Mouse (Mus musculus): ENCODE measurements around the gene Tenm4. TPM values are rescaled to one million over a fixed set of nuclear protein-coding genes. Genes with fewer than 3 reads are reported as not detected.
A peak's percentile ranks its signal among the peaks of the same experiment; 100 is the strongest.

Gene Tenm4
- polyA plus RNA-seq, 1 experiment from 2014 or later = 49.9 TPM

DNA sequence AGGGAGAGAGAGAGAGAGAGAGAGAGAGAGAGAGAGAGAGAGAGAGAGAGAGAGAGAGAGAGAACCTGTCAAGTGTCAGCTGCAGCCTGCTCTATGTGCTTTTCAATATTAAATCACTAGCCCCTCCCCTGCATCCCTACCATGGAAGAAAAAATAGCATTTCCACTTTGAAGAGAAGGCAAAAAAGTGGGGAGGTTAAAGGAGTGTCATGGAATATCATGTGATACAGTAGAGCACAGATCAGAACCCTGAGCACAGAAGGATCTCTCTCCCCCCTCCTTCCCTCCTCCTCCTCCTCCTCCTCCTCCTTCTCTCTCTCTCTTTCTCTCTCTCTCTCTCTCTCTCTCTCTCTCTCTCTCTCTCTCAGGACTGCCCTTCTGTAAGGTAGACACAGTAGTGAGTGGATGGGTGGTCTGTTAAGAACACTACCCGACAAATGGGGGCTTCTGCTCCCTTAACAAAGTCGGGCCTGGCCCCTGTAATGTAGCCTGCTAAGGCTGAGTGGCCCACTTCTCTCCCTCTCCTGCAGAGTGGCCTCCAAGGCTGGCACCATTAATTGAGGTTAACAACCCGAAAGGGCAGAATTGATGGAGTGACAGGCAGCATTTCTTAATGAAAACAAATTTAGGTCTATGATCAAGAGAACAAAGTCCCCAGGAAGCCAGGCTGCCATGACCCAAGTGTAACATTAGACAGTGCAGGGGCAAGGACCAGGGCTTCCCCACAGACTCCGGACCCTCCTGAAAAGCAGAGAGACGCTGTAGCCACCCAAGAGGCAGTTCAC lies 361.1 kb downstream of the Tenm4 start:
- Histone ChIP-seq H3K36me3 (no peaks in the 10 kb centered on the region), H3K4me1 (peaks cover 27% of the 10 kb centered on the region), H3K9ac (no peak overlapping the region), H3K9me3 (no peaks in the 10 kb centered on the region; the same call in 1 of the 2 replicates), H3K27me3 (0 out of 2 replicates have a peak, but pooled peaks cover 8% of the 10 kb centered on the region), H3K4me2 (replicated peaks) (no peak overlapping the region), H3K4me3 (no peak overlapping the region), H3K27ac (no peak overlapping the region)
- WGBS = 8% methylated on average over 5 of the region's 5 CpGs
- ATAC-seq (ENCODE audit: low FRiP score, low read depth) = no peak; the same call in 1 of the 2 replicates

DNA sequence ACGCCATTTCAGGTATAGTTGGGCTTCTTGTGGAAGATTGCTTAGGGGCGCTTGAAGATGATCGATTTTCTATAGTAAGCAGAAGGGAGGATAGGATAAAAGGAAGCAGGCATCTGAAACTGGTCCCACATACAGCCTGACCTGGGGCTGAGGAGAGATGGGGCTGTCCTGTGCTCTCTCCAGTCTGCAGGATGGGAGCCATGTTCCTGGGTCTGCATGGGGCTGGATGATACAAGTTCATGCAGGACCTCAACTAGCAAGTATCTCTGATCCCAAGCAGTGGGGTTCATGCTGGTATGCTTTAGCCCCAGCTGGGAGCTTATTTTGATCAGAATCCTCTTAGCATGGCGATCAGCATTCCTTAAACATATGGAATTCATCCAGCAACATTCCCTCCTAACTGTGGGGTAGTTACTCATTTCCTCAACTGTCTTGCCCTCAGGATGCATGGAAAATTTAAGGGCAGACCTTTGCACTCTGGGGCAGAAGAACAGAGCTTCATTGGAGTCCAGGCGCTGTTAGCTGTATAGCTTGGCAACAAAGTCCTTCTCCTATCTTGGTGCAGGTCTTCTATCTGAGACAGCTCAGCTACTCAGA lies 361.9 kb downstream of the Tenm4 start:
- no peak overlapping the region for H3K4me2 ChIP-seq (replicated peaks)
- H3K27me3 ChIP-seq = 0 out of 2 replicates have a peak, but pooled peaks cover 8% of the 10 kb centered on the region
- WGBS = 43% methylated on average over 5 of the region's 5 CpGs
- H3K36me3 ChIP-seq = no peaks in the 10 kb centered on the region
- peaks cover 31% of the 10 kb centered on the region for H3K4me1 ChIP-seq
- no peak overlapping the region for H3K4me3 ChIP-seq
- H3K9me3 ChIP-seq = no peaks in the 10 kb centered on the region; the same call in 1 of the 2 replicates
- no peak overlapping the region for H3K9ac ChIP-seq
- no peak for ATAC-seq (ENCODE audit: low FRiP score, low read depth)
- no peak overlapping the region for H3K27ac ChIP-seq

DNA sequence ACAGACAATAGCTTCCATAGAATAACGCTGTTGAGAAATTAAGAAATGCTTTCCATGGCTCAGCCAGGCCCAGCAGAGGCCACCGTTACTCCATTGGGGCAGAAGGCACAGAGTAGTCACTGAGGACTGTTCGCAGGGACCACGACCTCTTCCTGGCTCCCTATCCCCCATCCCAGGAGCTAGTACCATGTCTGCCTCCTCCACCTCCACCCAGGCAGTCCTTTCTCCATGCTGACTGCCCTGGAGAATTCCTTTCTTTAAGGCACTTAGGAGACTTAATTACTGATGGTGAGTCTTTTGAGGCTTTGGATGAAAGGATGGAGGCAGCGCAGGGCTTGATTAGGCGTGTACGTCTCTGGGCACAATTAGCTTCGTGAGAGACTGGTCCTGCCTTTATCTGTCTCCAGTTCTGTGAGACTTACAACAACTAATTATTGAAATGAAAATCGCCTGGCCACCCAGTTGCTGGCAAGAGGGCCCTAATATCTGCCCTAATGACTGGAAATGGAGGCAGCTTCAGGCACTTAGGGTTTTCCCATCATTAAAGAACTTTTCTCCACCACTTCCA lies 365.4 kb downstream of the Tenm4 start:
- H3K36me3 ChIP-seq = no peaks in the 10 kb centered on the region

DNA sequence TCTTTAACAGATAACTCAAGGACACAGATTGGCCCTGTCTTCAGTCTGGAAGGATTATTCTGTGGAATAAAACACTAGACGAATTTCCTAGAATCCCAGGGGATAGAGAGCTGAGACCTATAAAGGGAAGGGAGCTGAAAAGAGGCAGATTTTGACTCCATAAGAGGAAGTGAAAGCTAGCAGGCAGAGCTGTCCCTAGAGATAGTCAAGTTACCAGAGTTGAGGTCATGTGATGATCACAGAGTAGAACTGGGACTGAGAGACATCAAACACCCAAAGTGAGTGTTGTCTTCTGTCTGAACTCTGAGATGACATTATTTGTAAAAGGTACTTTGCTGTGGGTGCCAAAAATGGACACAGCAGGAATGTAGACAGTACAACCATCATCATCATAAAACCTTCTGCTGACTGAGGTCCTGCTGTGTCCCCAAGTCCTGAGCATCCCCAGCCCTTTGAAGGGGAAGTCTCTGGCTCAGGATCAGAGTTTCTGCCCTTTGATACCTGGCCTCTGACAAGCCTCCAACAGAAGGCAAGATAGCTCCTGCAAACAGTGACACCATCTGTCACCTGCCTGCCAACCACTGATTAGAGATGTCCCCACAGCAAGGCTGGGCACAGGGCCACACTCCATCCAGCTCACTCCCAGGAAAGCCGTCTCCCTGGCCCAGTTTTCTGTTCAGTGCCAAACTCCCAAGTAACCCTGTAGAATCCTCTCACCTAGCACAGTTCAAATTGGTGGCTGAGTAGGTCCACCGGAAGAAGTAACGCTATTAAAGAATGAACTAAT lies 368.4 kb downstream of the Tenm4 start:
- H3K4me3 ChIP-seq = no peak overlapping the region
- H3K27me3 ChIP-seq = no peaks in the 10 kb centered on the region
- H3K9me3 ChIP-seq = no peaks in the 10 kb centered on the region
- no peak overlapping the region for H3K9ac ChIP-seq
- H3K4me2 ChIP-seq (replicated peaks) = no peak overlapping the region
- peaks cover 43% of the 10 kb centered on the region for H3K4me1 ChIP-seq
- no peaks in the 10 kb centered on the region for H3K36me3 ChIP-seq
- 72% methylated on average over 4 of the region's 4 CpGs for WGBS
- H3K27ac ChIP-seq = no peak overlapping the region
- no peak for ATAC-seq (ENCODE audit: low FRiP score, low read depth)

More for the DNA sequence above, 365.4 kb downstream of the Tenm4 start:
- H3K4me1 ChIP-seq = peaks cover 50% of the 10 kb centered on the region
- no peak overlapping the region for H3K9ac ChIP-seq
- no peaks in the 10 kb centered on the region for H3K27me3 ChIP-seq
- 45% methylated on average over 9 of the region's 9 CpGs for WGBS
- no peak for ATAC-seq (ENCODE audit: low FRiP score, low read depth)
- H3K4me2 ChIP-seq (replicated peaks) = no peak overlapping the region
- H3K9me3 ChIP-seq = no peaks in the 10 kb centered on the region
- H3K4me3 ChIP-seq = no peak overlapping the region
- H3K27ac ChIP-seq = no peak overlapping the region

DNA sequence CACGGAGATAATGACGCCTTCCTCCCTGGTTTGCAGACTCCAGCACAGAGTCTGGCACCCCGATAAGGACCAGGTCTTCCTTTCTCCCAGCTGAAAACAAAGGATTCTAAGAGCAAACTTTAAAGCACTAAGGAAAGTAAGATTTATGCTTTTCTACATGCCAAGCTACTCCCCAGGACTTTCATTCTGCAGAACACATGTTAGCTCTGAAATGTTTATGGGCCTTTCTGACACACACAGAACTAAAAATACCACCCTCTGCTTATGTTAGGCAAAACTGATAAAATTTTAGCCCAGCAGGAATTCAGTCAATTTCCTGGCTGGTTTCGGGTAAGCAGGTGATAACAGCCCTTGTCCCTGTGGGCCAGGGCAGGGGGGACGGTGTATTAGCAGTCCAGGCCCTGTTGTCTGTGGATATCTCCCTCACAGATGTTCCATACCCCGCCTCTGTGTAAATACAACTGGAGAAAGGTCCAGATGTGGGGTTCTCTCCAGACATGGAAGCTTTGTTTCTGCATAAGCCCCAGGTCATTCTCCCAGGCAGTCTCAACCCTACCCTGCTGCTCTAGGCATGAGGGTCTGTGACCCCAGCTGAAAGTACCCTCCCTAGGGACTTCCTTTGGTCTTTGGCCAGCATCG lies 369.5 kb downstream of the Tenm4 start:
- H3K4me1 ChIP-seq = peaks cover 43% of the 10 kb centered on the region
- no peaks in the 10 kb centered on the region for H3K36me3 ChIP-seq
- WGBS = 29% methylated on average over 7 of the region's 7 CpGs
- H3K4me2 ChIP-seq (replicated peaks) = no peak overlapping the region
- H3K27me3 ChIP-seq = no peaks in the 10 kb centered on the region
- no peak overlapping the region for H3K4me3 ChIP-seq
- ATAC-seq (ENCODE audit: low FRiP score, low read depth) = peak; percentile 82
- no peaks in the 10 kb centered on the region for H3K9me3 ChIP-seq
- H3K27ac ChIP-seq = peak overlapping the region; percentile 58; the same call in 1 of the 2 replicates
- no peak overlapping the region for H3K9ac ChIP-seq

DNA sequence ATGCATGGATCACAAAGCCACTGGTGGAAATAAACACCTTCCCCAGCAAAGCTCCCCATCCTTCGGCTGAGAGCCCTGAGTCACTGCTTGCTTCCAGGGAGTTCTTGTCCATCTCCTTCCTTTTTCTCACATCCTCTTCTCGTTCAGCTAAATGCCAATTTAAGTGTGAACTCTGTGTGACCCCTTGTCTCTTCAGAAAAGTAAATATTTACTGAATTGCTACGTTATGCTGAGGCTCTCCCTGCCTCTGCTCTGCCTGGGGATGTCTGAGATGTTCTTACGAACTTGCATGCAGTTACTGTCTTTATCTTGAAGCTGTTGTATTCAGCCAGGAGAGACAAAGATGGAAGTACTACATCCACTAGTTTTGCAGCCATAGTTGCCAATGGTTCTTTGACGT lies 374.9 kb downstream of the Tenm4 start:
- H3K36me3 ChIP-seq = peaks cover 7% of the 10 kb centered on the region; the same call in 1 of the 2 replicates
- H3K9ac ChIP-seq = no peak overlapping the region
- no peaks in the 10 kb centered on the region for H3K9me3 ChIP-seq
- ATAC-seq (ENCODE audit: low FRiP score, low read depth) = no peak
- H3K27ac ChIP-seq = no peak overlapping the region
- H3K4me1 ChIP-seq = peaks cover 9% of the 10 kb centered on the region
- peaks cover 9% of the 10 kb centered on the region; the same call in 1 of the 2 replicates for H3K27me3 ChIP-seq
- 42% methylated on average over 5 of the region's 5 CpGs for WGBS
- H3K4me3 ChIP-seq = no peak overlapping the region
- H3K4me2 ChIP-seq (replicated peaks) = no peak overlapping the region

DNA sequence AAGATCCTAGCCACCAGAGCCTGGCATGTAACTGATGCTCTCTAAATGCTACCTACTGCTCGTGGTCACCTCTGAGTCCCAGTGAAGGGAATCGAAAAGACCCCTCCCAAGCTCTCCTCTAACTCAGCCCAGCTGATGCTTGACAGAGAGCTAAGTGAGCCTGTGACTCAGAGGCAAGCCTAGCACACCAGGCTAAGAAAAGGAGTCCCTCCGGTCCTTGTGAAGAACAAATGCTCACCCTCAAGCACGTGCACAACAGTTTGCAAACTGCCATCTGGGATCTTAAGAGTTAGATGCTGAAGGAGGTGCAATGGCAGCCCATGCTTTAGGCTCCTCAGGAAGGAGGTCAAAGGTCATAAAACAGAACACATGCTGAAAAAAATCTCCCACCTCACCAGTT lies 380.8 kb downstream of the Tenm4 start:
- Histone ChIP-seq H3K9me3 (no peaks in the 10 kb centered on the region), H3K4me2 (replicated peaks) (no peak overlapping the region), H3K4me3 (no peak overlapping the region), H3K36me3 (peaks cover 7% of the 10 kb centered on the region; the same call in 1 of the 2 replicates), H3K27ac (peak overlapping the region; percentile 8; the same call in 1 of the 2 replicates), H3K9ac (no peak overlapping the region), H3K4me1 (peaks cover 57% of the 10 kb centered on the region), H3K27me3 (peaks cover 9% of the 10 kb centered on the region; the same call in 1 of the 2 replicates)
- peak; percentile 3; the same call in 1 of the 2 replicates for ATAC-seq (ENCODE audit: low FRiP score, low read depth)
- WGBS = 45% methylated on average over 4 of the region's 4 CpGs

DNA sequence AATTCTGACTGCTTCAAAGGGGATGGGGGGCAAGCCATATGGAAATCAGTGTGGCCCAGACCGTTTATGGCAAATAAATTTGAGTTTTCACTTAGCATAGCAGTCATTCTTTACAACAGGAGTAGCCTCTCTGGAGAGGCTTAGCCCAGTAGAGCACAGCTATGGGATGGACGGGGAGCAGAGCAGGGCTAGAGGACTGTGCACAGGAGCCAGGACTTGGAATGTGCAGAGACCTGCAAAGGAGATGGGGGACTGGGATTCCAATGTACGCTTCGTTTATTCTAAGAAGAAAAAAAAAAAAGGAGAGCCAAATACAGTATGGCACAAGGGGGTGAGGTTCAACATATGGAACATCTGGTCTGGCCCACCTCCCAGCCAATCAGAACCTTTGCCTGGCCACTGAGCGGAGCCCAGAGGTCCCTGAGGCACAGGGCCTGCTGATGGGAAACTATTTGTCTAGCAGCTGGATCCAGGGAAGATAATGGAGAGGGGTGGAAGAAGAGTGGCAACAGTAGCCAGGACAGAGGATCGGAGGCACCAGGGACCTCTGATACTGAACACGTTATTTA lies 381.3 kb downstream of the Tenm4 start:
- 26% methylated on average over 7 of the region's 7 CpGs for WGBS
- peaks cover 9% of the 10 kb centered on the region; the same call in 1 of the 2 replicates for H3K27me3 ChIP-seq
- H3K4me1 ChIP-seq = peaks cover 61% of the 10 kb centered on the region
- H3K36me3 ChIP-seq = peaks cover 7% of the 10 kb centered on the region; the same call in 1 of the 2 replicates
- H3K4me2 ChIP-seq (replicated peaks) = no peak overlapping the region
- no peak overlapping the region for H3K9ac ChIP-seq
- no peaks in the 10 kb centered on the region for H3K9me3 ChIP-seq
- H3K27ac ChIP-seq = peak overlapping the region; percentile 8; the same call in 1 of the 2 replicates
- no peak overlapping the region for H3K4me3 ChIP-seq
- peak; percentile 52; the same call in 1 of the 2 replicates for ATAC-seq (ENCODE audit: low FRiP score, low read depth)

DNA sequence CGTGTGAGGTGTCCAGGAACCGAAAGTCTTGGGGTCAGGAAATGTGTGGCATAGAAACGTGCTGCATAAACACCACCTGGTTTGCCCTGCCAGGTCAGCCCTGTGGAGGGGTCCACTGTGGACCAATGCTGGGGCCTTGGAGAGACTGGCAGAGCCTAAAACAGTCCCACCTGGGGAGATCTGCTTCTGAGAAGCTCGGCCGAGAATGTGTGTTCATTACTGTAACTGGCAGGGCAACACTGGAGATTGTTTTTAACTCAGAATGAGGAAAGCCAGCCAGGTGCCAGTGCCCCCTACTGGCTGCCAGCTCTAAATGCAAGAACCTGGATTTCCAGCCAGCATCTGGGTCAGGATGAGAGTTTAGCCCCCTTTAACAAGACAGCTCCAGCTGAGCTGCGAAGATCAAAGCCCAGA lies 383.2 kb downstream of the Tenm4 start:
- Histone ChIP-seq H3K27me3 (peaks cover 9% of the 10 kb centered on the region; the same call in 1 of the 2 replicates), H3K9me3 (0 out of 2 replicates have a peak, but pooled peaks cover 4% of the 10 kb centered on the region), H3K4me1 (peaks cover 61% of the 10 kb centered on the region), H3K4me2 (replicated peaks) (no peak overlapping the region), H3K27ac (no peak overlapping the region), H3K9ac (no peak overlapping the region), H3K4me3 (no peak overlapping the region), H3K36me3 (peaks cover 7% of the 10 kb centered on the region; the same call in 1 of the 2 replicates)
- ATAC-seq (ENCODE audit: low FRiP score, low read depth) = no peak
- WGBS = 31% methylated on average over 6 of the region's 6 CpGs

DNA sequence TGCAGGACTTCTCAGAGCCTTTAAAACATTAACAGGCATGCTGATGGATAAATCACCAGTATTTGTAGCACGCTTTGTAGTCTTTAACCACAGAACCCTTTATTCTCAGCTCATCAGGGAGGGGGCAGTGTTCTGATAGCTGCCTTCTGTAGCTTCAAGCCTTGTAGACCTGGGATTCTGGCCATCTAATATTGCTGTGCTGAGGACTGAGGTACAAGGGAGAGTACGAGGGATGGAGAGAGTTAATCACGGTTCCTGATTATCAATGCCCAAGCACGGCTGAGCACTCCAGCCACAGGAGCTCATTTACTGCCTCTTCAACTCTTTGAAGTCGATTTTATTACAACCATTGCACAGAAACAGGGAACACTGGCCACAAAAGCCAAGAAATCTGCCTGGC lies 384.2 kb downstream of the Tenm4 start:
- ATAC-seq (ENCODE audit: low FRiP score, low read depth) = no peak
- Histone ChIP-seq H3K4me2 (replicated peaks) (no peak overlapping the region), H3K9ac (no peak overlapping the region), H3K27ac (peak overlapping the region; percentile 55; the same call in 1 of the 2 replicates), H3K4me3 (no peak overlapping the region), H3K9me3 (0 out of 2 replicates have a peak, but pooled peaks cover 4% of the 10 kb centered on the region), H3K27me3 (0 out of 2 replicates have a peak, but pooled peaks cover under 1% of the 10 kb centered on the region), H3K4me1 (peaks cover 61% of the 10 kb centered on the region), H3K36me3 (peaks cover 3% of the 10 kb centered on the region; the same call in 1 of the 2 replicates)
- WGBS = 16% methylated on average over 5 of the region's 5 CpGs

DNA sequence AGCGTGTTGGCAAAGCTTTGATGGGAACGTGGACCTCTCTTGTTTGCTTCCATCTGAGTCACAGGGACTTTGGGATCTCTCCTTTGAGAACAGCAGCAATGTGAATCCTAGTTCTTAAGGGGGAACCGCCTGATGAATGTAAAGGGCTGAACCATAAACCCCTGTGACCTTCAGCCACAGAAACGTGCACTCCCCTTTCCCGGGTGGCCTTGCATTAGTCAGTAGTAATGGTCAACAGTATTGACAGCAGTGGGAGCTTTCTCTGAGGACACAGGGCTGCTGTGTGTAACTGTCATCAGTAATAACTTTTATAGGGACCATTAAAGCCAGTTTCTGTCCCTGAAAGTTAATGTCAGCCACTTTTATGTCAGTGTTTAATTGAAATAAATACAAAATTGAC lies 385.7 kb downstream of the Tenm4 start:
- Histone ChIP-seq H3K27ac (no peak overlapping the region), H3K9me3 (0 out of 2 replicates have a peak, but pooled peaks cover 4% of the 10 kb centered on the region), H3K9ac (no peak overlapping the region), H3K4me2 (replicated peaks) (no peak overlapping the region), H3K27me3 (0 out of 2 replicates have a peak, but pooled peaks cover 3% of the 10 kb centered on the region), H3K36me3 (no peaks in the 10 kb centered on the region), H3K4me3 (no peak overlapping the region), H3K4me1 (peaks cover 61% of the 10 kb centered on the region)
- 41% methylated on average over 5 of the region's 5 CpGs for WGBS
- ATAC-seq (ENCODE audit: low FRiP score, low read depth) = no peak

Measured in limb, embryonic 13.5 days (tissue).